Mouse (Mus musculus) thymus, postnatal 10 days (tissue): Measurements from ENCODE around the gene Gm8281.
"Not testable (repeated sequence)": the region's sequence is repeated elsewhere in the genome, so short reads cannot be mapped to it uniquely, and the experiment has no call there.

Experiments used
- DNase-seq, 2 experiments: peaks; one replicate each; pipeline ENCODE4 v3.0.0; 2021; ENCODE audit warnings: low spot score in 2 of 2

The Gm8281 gene

DNA sequence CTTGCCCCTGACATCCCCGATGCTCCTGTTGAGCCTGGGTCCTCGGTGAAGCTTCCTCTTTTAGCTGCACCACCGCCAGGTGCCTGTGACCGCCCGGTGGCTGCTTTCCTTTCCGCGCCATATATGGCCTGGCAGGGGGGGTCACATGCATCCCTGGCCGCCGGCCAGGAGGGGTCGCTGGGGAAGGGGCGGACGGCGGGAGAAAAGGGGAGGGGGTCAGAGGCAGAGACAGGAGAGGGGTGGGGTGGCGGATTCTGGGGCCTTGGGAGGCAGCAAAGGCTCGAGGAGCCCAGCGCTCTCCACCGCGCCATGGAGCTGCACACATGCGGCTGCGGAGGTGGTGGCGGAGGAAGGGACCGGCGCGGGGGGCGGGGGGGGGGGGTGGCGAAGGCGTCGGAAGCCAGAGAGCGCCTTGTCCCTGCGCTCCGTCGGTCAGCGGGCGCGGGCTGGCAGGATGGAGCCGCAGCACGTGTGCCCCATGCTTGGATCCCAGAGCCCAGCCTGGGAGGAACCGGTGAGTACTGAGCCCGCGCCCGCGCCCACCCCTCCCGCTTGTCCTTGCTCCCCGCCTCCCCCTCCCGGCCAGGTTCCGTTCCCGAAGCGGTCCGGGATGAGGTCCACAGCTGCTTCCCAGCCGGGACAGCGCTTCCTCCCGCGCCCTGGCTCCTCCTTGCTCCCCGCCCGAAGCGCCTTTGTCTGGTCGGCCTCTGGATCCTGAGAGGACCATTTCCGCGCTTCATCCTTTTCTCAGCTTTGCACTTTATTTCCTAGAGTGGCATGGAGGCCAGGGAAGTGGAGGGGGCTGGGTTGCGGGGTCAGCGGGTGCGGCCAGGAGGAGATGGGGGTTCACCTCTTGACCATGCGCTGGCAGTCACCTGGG is at the start of gene Gm8281:
Gene Gm8281, plus strand, starts transcription at position 430 of the 880 bp plus-strand sequence.
- DNase-seq = not testable (repeated sequence)

DNA sequence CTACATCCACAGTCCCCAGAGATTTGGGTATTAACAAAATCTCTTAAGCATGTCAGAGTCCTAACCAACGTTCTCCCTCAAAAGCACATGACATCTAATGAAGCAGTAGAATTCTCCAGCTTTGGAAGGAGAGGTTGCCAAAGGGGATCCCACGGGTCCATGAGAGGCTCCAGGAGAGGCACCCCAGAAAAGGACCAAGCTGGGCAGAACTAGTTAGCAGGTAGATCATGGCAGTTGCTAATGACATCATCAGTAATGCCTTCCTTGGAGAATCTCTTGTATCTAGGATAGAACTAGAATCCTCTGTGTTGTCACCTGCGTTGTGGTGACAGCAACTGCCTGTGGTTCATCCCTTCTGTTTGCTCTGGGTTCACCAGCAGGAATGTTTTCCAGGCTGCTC is 20.5 kb upstream of the Gm8281 start, which contains the start of gene 4930555G01Rik:
Gene 4930555G01Rik, plus strand, starts transcription at position 301 of the 400 bp plus-strand sequence.
- not testable (repeated sequence) for DNase-seq

DNA sequence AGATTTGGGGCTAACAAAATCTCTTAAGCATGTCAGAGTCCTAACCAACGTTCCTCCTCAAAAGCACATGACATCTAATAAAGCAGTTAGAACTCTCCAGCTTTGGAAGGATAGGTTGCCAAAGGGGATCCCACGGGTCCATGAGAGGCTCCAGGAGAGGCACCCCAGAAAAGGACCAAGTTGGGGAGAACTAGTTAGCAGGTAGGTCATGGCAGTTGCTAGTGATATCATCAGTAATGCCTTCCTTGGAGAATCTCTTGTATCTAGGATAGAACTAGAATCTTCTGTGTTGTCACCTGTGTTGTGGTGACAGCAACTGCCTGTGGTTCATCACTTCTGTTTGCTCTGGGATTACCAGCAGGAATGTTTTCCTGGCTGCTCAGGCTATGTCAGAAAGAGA is 60.4 kb downstream of the Gm8281 start, which contains the start of gene Gm8279:
Gene Gm8279, plus strand, starts transcription at position 301 of the 400 bp plus-strand sequence.
- DNase-seq = not testable (repeated sequence)
